Mouse (Mus musculus) heart, adult 2 months (tissue): ENCODE measurements around the gene Boll. TPM values are rescaled to one million over a fixed set of nuclear protein-coding genes. Genes with fewer than 3 reads are reported as not detected.

ENCODE experiments used
- DNase-seq, 2 experiments: peaks; one replicate each; pipeline ENCODE4 v3.0.0; 2021
- H3K27ac ChIP-seq: fragments of 200-600 bp; 2 replicates; pipeline ENCODE4 v1.8.1; 2022
- H3K27me3 ChIP-seq: fragments of 200-500 bp; 2 replicates; pipeline ENCODE4 v1.6.1; 2012; ENCODE audit warnings: mild to moderate bottlenecking, low read length, inconsistent platforms, mixed read lengths; ENCODE audit not compliant: control insufficient read depth, insufficient read depth
- H3K36me3 ChIP-seq: fragments of 200-500 bp; 2 replicates; pipeline ENCODE4 v1.6.1; 2012; ENCODE audit warnings: low read length, inconsistent platforms; ENCODE audit not compliant: control insufficient read depth, insufficient read depth
- H3K4me1 ChIP-seq: fragments of 200-500 bp; 2 replicates; pipeline ENCODE4 v1.6.1; 2011; ENCODE audit warnings: low read length; ENCODE audit not compliant: control insufficient read depth, insufficient read depth
- H3K4me3 ChIP-seq: fragments of 200-600 bp; 2 replicates; pipeline ENCODE4 v1.8.1; 2022
- H3K79me2 ChIP-seq: fragments of 200-500 bp; replicated peaks from 2 replicates; pipeline ENCODE4 v1.6.1; 2012; ENCODE audit warnings: mild to moderate bottlenecking, inconsistent platforms, low read length, moderate library complexity, mixed read lengths; ENCODE audit not compliant: control insufficient read depth, insufficient read depth
- H3K9ac ChIP-seq: fragments of 200-500 bp; 2 replicates; pipeline ENCODE4 v1.6.1; 2012; ENCODE audit warnings: low read depth, mild to moderate bottlenecking, control low read depth, inconsistent platforms, low read length, mixed read lengths
- CTCF ChIP-seq: fragments of 200-600 bp; IDR thresholded peaks from 2 replicates; pipeline ENCODE4 v1.8.1; 2022; ENCODE audit warnings: antibody characterized with exemption, mild to moderate bottlenecking, moderate library complexity
- EP300 ChIP-seq: fragments of 200-500 bp; IDR thresholded peaks from 2 replicates; pipeline ENCODE4 v1.6.1; 2011; ENCODE audit warnings: low read depth, low read length, control low read depth; ENCODE audit not compliant: insufficient read depth
- POLR2A ChIP-seq: fragments of 200-500 bp; IDR thresholded peaks from 2 replicates; pipeline ENCODE4 v1.6.1; 2011; ENCODE audit warnings: mild to moderate bottlenecking, low read depth, low read length, control low read depth; ENCODE audit not compliant: insufficient read depth
- WGBS: fragments of 180-500 bp; shearing (Covaris S2); methylation state at CpG from one replicate; pipeline ENCODE4 v1.1.7; 2018; 5-methylcytosine and 5-hydroxymethylcytosine counted together
- intact Hi-C: fragments of 180-260 bp; cut with DNase I; formaldehyde crosslinking; loops from one replicate; pipeline ENCODE4 v1.15.1; 2025
- polyA plus RNA-seq: library from polyadenylated mRNA; depleted of rRNA; stranded (reverse); fragments of >200 nt; gene quantifications from 2 replicates; pipeline ENCODE4 v1.2.3, GENCODE M21; 2012
- total RNA-seq, 2 experiments: library from RNA; stranded (reverse); gene quantifications; 2 replicates each; pipeline ENCODE4 v1.2.3; 2021

Boll gene
- total and polyA plus RNA-seq, 3 experiments = 0.32 TPM; not detected in 2

GRCm38 (mm10) chr1:55226011-55226857 lies 137.0 kb downstream of the Boll start, which contains the start of gene Rftn2:
Gene Rftn2, minus strand, starts transcription at chr1:55226782.
- H3K27me3 ChIP-seq = no peaks in the 10 kb centered on the region
- H3K36me3 ChIP-seq = 0 out of 2 replicates have a peak, but pooled peaks cover 2% of the 10 kb centered on the region
- peaks cover 5% of the 10 kb centered on the region for H3K4me1 ChIP-seq
- no peaks in the 10 kb centered on the region for H3K79me2 ChIP-seq
- no peak for TF ChIP-seq CTCF
- no peak for TF ChIP-seq POLR2A
- TF ChIP-seq EP300 = no peak
- peak within 1 kb of the TSS; percentile 85 for H3K27ac ChIP-seq
- WGBS = 3% methylated on average over 26 of the region's 26 CpGs
- H3K9ac ChIP-seq = peak within 1 kb of the TSS; percentile 61
- peak within 1 kb of the TSS; percentile 70 for H3K4me3 ChIP-seq
- DNase-seq = peak; percentile 61 to 66
- intact Hi-C loops = loop anchor here (5.0 kb wide), 1 partner anchor 199 kb away; the partner anchor contains the start of gene Sf3b1

DNA sequence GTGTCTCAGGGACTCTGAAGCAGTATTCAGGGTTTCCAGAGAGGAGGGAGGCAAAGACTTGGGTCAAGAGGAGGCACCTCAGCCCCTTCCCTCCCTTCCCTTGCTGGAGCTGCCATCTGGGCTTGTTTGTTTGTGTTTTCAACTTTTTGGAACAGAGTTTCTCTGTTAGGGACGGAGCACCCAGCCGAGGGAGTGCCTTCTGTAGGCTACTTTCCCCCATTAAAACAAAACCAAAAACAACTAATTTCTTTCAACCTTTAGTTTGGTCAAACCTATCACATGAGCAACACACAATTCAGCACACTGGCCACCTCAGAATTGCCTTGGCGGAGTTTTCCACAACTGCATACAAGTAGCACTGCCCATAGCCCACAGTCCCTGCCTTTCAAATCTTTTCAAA lies 137.9 kb downstream of the Boll start:
- H3K4me1 ChIP-seq = peaks cover 8% of the 10 kb centered on the region
- H3K27me3 ChIP-seq = no peaks in the 10 kb centered on the region
- 0 out of 2 replicates have a peak, but pooled peaks cover 2% of the 10 kb centered on the region for H3K36me3 ChIP-seq
- peak overlapping the region; percentile 85 for H3K27ac ChIP-seq
- TF ChIP-seq CTCF (no peak), POLR2A (0 out of 2 replicates have a peak, but pooled peaks have one; percentile 21)
- intact Hi-C loops = loop anchor here (5.0 kb wide), 1 partner anchor 198 kb away; the partner anchor contains the start of gene Sf3b1
- H3K79me2 ChIP-seq = no peaks in the 10 kb centered on the region
- WGBS = 31% methylated on average over 3 of the region's 3 CpGs
- H3K9ac ChIP-seq = peak overlapping the region; percentile 70
- no peak for DNase-seq
- peak overlapping the region; percentile 70 for H3K4me3 ChIP-seq

- no peak for TF ChIP-seq CTCF
- no peak for TF ChIP-seq EP300
- TF ChIP-seq POLR2A = no peak
- no peak overlapping the region; the same call in 1 of the 2 replicates for H3K27ac ChIP-seq
Measured at GRCm38 (mm10) chr1:55224111-55224510, 139.2 kb downstream of the Boll start.

DNA sequence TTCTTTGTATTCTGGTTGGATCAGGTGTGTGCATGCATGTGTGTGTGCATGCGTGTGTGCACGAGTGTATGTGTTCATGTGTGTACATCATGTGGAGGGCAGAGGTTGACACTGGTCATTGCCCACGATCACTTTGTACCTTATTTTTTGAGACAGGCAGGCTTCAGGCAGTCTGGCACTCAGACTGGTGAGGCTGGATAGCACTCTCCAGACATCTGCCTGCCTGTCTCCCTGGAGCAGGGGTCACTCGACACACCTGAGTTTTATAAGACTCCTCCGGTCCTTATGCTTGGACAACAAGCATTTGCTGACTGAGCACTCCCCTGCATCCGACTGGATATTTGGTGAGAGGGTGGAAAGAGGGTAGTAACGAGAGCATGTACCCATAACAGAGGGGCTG lies 140.2 kb downstream of the Boll start:
- no peaks in the 10 kb centered on the region for H3K79me2 ChIP-seq
- TF ChIP-seq CTCF (no peak), POLR2A (no peak), EP300 (no peak)
- H3K36me3 ChIP-seq = 0 out of 2 replicates have a peak, but pooled peaks cover 2% of the 10 kb centered on the region
- H3K4me3 ChIP-seq = no peak overlapping the region
- no peaks in the 10 kb centered on the region for H3K27me3 ChIP-seq
- intact Hi-C loops = no loop called here
- DNase-seq = no peak
- peaks cover 8% of the 10 kb centered on the region for H3K4me1 ChIP-seq
- H3K9ac ChIP-seq = no peak overlapping the region
- 90% methylated on average over 7 of the region's 7 CpGs for WGBS
- H3K27ac ChIP-seq = no peak overlapping the region; the same call in 1 of the 2 replicates

More at GRCm38 (mm10) chr1:55224111-55224510, 139.2 kb downstream of the Boll start:
- no peak for DNase-seq
- Histone ChIP-seq H3K4me1 (peaks cover 8% of the 10 kb centered on the region), H3K4me3 (no peak overlapping the region), H3K9ac (no peak overlapping the region), H3K79me2 (no peaks in the 10 kb centered on the region), H3K27me3 (no peaks in the 10 kb centered on the region), H3K36me3 (0 out of 2 replicates have a peak, but pooled peaks cover 2% of the 10 kb centered on the region)
- intact Hi-C loops = no loop called here
- WGBS = 74% methylated on average over 11 of the region's 11 CpGs

- intact Hi-C loops = no loop called here
- DNase-seq = peak in 1 of 2 experiments; percentile 43
- H3K4me3 ChIP-seq = no peak overlapping the region
- H3K27ac ChIP-seq = peak overlapping the region; percentile 52
- 36% methylated on average over 4 of the region's 4 CpGs for WGBS
- H3K27me3 ChIP-seq = no peaks in the 10 kb centered on the region
- H3K4me1 ChIP-seq = peaks cover 8% of the 10 kb centered on the region
- 0 out of 2 replicates have a peak, but pooled peaks cover 2% of the 10 kb centered on the region for H3K36me3 ChIP-seq
- no peak for TF ChIP-seq CTCF
- H3K9ac ChIP-seq = no peak overlapping the region
- H3K79me2 ChIP-seq = no peaks in the 10 kb centered on the region
Measured at GRCm38 (mm10) chr1:55221352-55221751, 141.9 kb downstream of the Boll start.

DNA sequence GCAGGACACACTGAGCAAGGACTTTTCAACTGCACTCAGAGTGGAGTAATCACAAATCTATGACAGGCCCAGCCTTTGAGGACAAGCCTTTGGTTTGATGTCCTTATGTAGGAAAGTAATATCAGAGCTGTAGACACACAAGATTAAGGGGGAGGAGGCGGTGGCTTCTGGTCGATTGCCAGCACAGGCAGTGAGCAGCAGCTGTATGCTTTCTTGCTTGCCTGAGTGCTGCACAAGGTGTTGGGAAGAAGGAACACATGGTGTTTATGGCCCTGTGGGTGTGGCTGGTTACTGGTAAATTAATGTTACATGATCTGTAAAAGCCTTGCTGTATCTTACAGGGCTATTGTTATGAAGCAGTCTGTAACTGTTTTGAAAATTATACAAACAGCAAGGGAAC lies 146.1 kb downstream of the Boll start:
- H3K27me3 ChIP-seq = no peaks in the 10 kb centered on the region
- DNase-seq = no peak
- H3K79me2 ChIP-seq = no peaks in the 10 kb centered on the region
- H3K36me3 ChIP-seq = 0 out of 2 replicates have a peak, but pooled peaks cover 2% of the 10 kb centered on the region
- no peak overlapping the region for H3K27ac ChIP-seq
- no peak overlapping the region for H3K9ac ChIP-seq
- intact Hi-C loops = loop anchor here (5.0 kb wide), 1 partner anchor 130 kb away; the partner anchor contains the start of genes Hspd1 and Hspe1
- 19% methylated on average over 2 of the region's 2 CpGs for WGBS
- no peak for TF ChIP-seq EP300
- no peak for TF ChIP-seq POLR2A
- TF ChIP-seq CTCF = no peak
- no peak overlapping the region for H3K4me3 ChIP-seq
- peaks cover 5% of the 10 kb centered on the region for H3K4me1 ChIP-seq
